Mouse (Mus musculus): ENCODE measurements around the gene Smc1a.

GRCm38 (mm10) chrX:152052546-152052945, 36.3 kb downstream of the Smc1a start:
- TF ChIP-seq CTCF (IDR thresholded peaks at IDR 0.05; ENCODE audit: low read depth) = no peak
- TF ChIP-seq EP300 (IDR thresholded peaks at IDR 0.05; ENCODE audit: low read depth) = no peak
